Mouse (Mus musculus): Measurements from ENCODE around the gene Scgb1b27.

DNA sequence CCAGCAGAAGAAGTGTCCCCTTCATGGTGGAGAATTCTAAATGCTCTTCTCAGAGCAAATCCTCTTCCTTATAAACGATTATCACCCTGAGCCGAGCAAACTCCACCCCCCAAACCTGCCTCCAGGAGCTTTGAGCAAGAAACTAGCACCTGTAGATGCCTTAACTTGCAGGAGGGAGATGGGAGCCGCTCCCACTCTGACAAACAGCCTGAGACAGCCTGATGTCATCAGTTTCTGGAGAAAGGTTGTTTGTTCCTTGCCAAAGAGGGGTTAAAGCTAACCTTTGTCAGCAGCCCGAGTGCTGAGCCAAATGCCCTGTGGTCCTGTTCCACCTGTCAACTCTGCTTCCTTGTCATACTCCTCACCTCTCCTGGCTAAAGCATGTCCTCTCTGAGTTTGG lies 7.4 kb upstream of the Scgb1b27 start, which contains the start of gene Scgb2b27:
- TF ChIP-seq ZC3H11A (IDR thresholded peaks at IDR 0.05; ENCODE audit: low read depth, low read length) (no peak), NRF1 (IDR thresholded peaks at IDR 0.05; ENCODE audit: low read depth, low read length) (no peak), NELFE (IDR thresholded peaks at IDR 0.05; ENCODE audit: low read depth, low read length) (no peak), E2F4 (IDR thresholded peaks at IDR 0.05; ENCODE audit: insufficient replicate concordance, low read depth, low read length) (no peak), RCOR1 (conservative IDR thresholded peaks at IDR 0.05; ENCODE audit: low read depth, low read length) (no peak), USF2 (conservative IDR thresholded peaks at IDR 0.05; ENCODE audit: low read depth, low read length) (no peak), POLR2A (IDR thresholded peaks at IDR 0.05; ENCODE audit: low read depth, low read length) (no peak), CTCF (conservative IDR thresholded peaks at IDR 0.05 in 1 of 2, IDR thresholded peaks at IDR 0.05 in 1 of 2; ENCODE audit: low read depth in 2 of 2, low read length in 2 of 2) (no peak), ZNF384 (IDR thresholded peaks at IDR 0.05; ENCODE audit: low read depth, low read length) (no peak), RAD21 (IDR thresholded peaks at IDR 0.05; ENCODE audit: low read depth, low read length) (no peak), EP300 (IDR thresholded peaks at IDR 0.05; ENCODE audit: low read length) (no peak), MYC (IDR thresholded peaks at IDR 0.05; ENCODE audit: low read depth, low read length) (no peak)

All from CH12.LX (cell line).